Mouse (Mus musculus): ENCODE data around the gene Ilvbl. TPM values are rescaled to one million over a fixed set of nuclear protein-coding genes. Genes with fewer than 3 reads are reported as not detected.
A peak's percentile ranks its signal among the peaks of the same experiment; 100 is the strongest.

Ilvbl gene
- total and polyA plus RNA-seq, 2 experiments, result 27.2 to 47.1 TPM

GRCm38 (mm10) chr10:78632311-78632710 is 58.2 kb downstream of the Ilvbl start:
- no peaks in the 10 kb centered on the region for H3K79me2 ChIP-seq (ENCODE audit: control insufficient read depth, insufficient read depth, low read length)
- no peak overlapping the region for H3K4me3 ChIP-seq (ENCODE audit: insufficient read depth, low read depth, low read length)
- TF ChIP-seq CTCF (IDR thresholded peaks at IDR 0.05; ENCODE audit: low read depth, low read length) (peak; percentile 77), POLR2A (IDR thresholded peaks at IDR 0.05; ENCODE audit: extremely low read depth, insufficient read depth, low read length) (no peak)
- WGBS, result 12% methylated on average over 6 of the region's 6 CpGs
- H3K27ac ChIP-seq (replicated peaks; ENCODE audit: insufficient read depth, low read depth, low read length), result no peak overlapping the region
- H3K9ac ChIP-seq (ENCODE audit: low read depth, low read length), result no peak overlapping the region
- peak; percentile 30 for DNase-seq (ENCODE audit: extremely low read depth, low read depth, low spot score)
- H3K4me1 ChIP-seq (ENCODE audit: control insufficient read depth, insufficient read depth, low read length), result no peaks in the 10 kb centered on the region
- no peaks in the 10 kb centered on the region for H3K36me3 ChIP-seq (ENCODE audit: control insufficient read depth, insufficient read depth, low read length)
- H3K27me3 ChIP-seq (ENCODE audit: control insufficient read depth, insufficient read depth, low read length), result no peaks in the 10 kb centered on the region

Other genes starting within 250 kb of the Ilvbl start
- 132 and 161 TPM in 2 replicates for gene Agpat3, start 221.9 kb upstream of the Ilvbl start, total RNA-seq (2014; rRNA removed)
- gene Agpat3, start 221.9 kb upstream of the Ilvbl start, polyA plus RNA-seq (2012; rRNA removed), result 351 and 387 TPM in 2 replicates
- 39.8 and 41.9 TPM in 2 replicates for gene Rrp1, start 161.3 kb upstream of the Ilvbl start, total RNA-seq (2014; rRNA removed)
- 30.7 and 37.6 TPM in 2 replicates for gene Rrp1, start 161.3 kb upstream of the Ilvbl start, polyA plus RNA-seq (2012; rRNA removed)
- 52.0 and 60.8 TPM in 2 replicates for gene Cstb, start 148.7 kb upstream of the Ilvbl start, total RNA-seq (2014; rRNA removed)
- 41.4 and 47.5 TPM in 2 replicates for gene Cstb, start 148.7 kb upstream of the Ilvbl start, polyA plus RNA-seq (2012; rRNA removed)
- gene Pdxk, start 109.4 kb upstream of the Ilvbl start, total RNA-seq (2014; rRNA removed), result 19.9 TPM in 2 replicates
- 29.2 and 29.5 TPM in 2 replicates for gene Pdxk, start 109.4 kb upstream of the Ilvbl start, polyA plus RNA-seq (2012; rRNA removed)
- gene Olfr1358, start 56.9 kb upstream of the Ilvbl start, total RNA-seq (2014; rRNA removed), result not detected in 2 replicates
- gene Olfr1358, start 56.9 kb upstream of the Ilvbl start, polyA plus RNA-seq (2012; rRNA removed), result not detected in 2 replicates
- gene Syde1, start 17.6 kb downstream of the Ilvbl start, total RNA-seq (2014; rRNA removed), result 0.74 and 0.94 TPM in 2 replicates
- 2.5 and 3.4 TPM in 2 replicates for gene Syde1, start 17.6 kb downstream of the Ilvbl start, polyA plus RNA-seq (2012; rRNA removed)
- gene Olfr1357, start 43.7 kb downstream of the Ilvbl start, total RNA-seq (2014; rRNA removed), result not detected in 2 replicates
- gene Olfr1357, start 43.7 kb downstream of the Ilvbl start, polyA plus RNA-seq (2012; rRNA removed), result not detected in 2 replicates
- not detected in 2 replicates for gene Casp14, start 143.9 kb downstream of the Ilvbl start, total RNA-seq (2014; rRNA removed)
- not detected in 2 replicates for gene Casp14, start 143.9 kb downstream of the Ilvbl start, polyA plus RNA-seq (2012; rRNA removed)
- gene Ccdc105, start 178.7 kb downstream of the Ilvbl start, total RNA-seq (2014; rRNA removed), result not detected in 2 replicates
- not detected in 2 replicates for gene Ccdc105, start 178.7 kb downstream of the Ilvbl start, polyA plus RNA-seq (2012; rRNA removed)
- gene Slc1a6, start 206.2 kb downstream of the Ilvbl start, total RNA-seq (2014; rRNA removed), result 0.18 TPM in 1 of 2 replicates, not detected in the other
- gene Slc1a6, start 206.2 kb downstream of the Ilvbl start, polyA plus RNA-seq (2012; rRNA removed), result 0.07 and 0.10 TPM in 2 replicates

All from liver, adult 2 months (tissue).